Comparison of ENCODE assay signal across 8 mouse cellular contexts in the genomic region with DNA sequence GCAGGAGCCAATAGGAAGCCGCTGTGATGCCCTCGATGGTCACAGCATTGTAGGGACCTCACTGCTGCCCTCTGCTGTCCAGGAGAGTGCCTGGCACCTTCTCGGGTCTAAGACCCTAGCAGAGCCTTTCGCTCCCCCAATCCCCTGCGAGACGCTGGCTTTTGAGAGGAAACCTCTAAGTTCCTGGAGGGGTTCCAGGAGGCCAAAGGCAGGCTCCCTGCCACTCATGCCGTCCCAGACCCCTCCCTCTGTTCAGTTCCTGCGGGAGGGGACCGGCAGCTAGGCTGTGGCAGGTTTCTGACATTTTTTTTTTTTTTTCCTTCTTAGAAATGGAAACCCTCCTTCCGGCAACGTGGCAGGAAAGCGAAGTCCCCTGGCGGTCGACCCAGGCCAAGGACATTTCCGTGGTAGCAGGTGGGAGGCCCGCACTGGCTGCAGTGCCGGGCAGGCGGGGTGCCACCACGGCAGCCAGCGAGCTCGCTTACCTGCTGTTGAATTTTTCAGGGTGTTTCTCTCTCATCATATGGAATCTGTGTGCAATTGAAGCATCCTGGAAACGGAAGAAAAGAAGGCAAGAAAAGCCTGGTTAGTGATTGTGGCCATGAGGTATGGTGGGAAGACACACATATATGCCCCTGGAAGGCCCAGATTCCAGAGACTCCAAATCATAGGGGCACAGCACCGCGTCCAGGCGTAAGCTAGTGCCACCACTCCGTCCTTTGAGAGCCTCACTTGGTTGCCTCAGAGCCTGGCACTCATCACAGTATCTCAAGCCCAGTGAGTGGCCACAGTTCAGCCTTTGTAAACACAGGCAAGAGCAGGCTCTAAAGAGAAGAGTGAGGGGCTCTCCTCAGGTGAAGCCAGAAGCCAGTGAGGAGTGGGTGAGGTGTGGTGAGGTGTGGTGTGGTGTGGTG.
DNase-seq lines count a peak whose midpoint lies in the region; ATAC-seq lines count a peak whose summit lies in the region.

No protein-coding gene starts in this region.

- peak overlapping the region; percentile 82 for H3K27ac ChIP-seq in heart, embryonic 12.5 days (ENCODE audit: poor library complexity, severe bottlenecking)
- H3K27ac ChIP-seq in kidney, embryonic 16.5 days (ENCODE audit: low read length), result peak overlapping the region; percentile 72
- no peak overlapping the region for H3K27ac ChIP-seq in liver, embryonic 11.5 days (ENCODE audit: low read depth, low read length)

- H3K9ac ChIP-seq in heart, embryonic 12.5 days, result peak overlapping the region; percentile 67
- H3K9ac ChIP-seq in kidney, embryonic 16.5 days (replicated peaks; ENCODE audit: low read length), result peak overlapping the region; percentile 69
- peak overlapping the region; percentile 67 for H3K9ac ChIP-seq in liver, embryonic 11.5 days (ENCODE audit: low read depth, low read length)

- H3K4me1 ChIP-seq in erythroblast, embryonic 14.5 days (ENCODE audit: control insufficient read depth), result peaks cover 12% of the 10 kb centered on the region
- H3K4me1 ChIP-seq in heart, embryonic 12.5 days (replicated peaks), result peaks cover 66% of the 10 kb centered on the region
- H3K4me1 ChIP-seq in kidney, embryonic 16.5 days (ENCODE audit: insufficient read depth, low read length), result peaks cover 23% of the 10 kb centered on the region
- peaks cover 4% of the 10 kb centered on the region for H3K4me1 ChIP-seq in liver, embryonic 11.5 days (replicated peaks; ENCODE audit: control insufficient read depth, insufficient read depth, low read length)

- peak overlapping the region; percentile 73 for H3K4me2 ChIP-seq in heart, embryonic 12.5 days
- H3K4me2 ChIP-seq in kidney, embryonic 16.5 days (replicated peaks; ENCODE audit: low read depth, low read length), result peak overlapping the region; percentile 72
- peak overlapping the region; percentile 84 for H3K4me2 ChIP-seq in liver, embryonic 11.5 days

- no peaks in the 10 kb centered on the region for H3K9me3 ChIP-seq in erythroblast, embryonic 14.5 days (ENCODE audit: control insufficient read depth, low read length)
- no peaks in the 10 kb centered on the region for H3K9me3 ChIP-seq in heart, embryonic 12.5 days (replicated peaks)
- no peaks in the 10 kb centered on the region for H3K9me3 ChIP-seq in kidney, embryonic 16.5 days (ENCODE audit: low read length)
- no peaks in the 10 kb centered on the region for H3K9me3 ChIP-seq in liver, embryonic 11.5 days (ENCODE audit: control insufficient read depth, low read length)

- peak overlapping the region; percentile 47 for H3K4me3 ChIP-seq in erythroblast, embryonic 14.5 days (replicated peaks)
- H3K4me3 ChIP-seq in heart, embryonic 12.5 days, result peak overlapping the region; percentile 52
- peak overlapping the region; percentile 47 for H3K4me3 ChIP-seq in kidney, embryonic 16.5 days (ENCODE audit: low read length)
- peak overlapping the region; percentile 50 for H3K4me3 ChIP-seq in liver, embryonic 11.5 days (ENCODE audit: low read depth, low read length)

- 5% methylated on average over 26 of the region's 26 CpGs for WGBS in heart, embryonic 12.5 days
- 6% methylated on average over 26 of the region's 26 CpGs for WGBS in kidney, embryonic 16.5 days
- 12% methylated on average over 26 of the region's 26 CpGs for WGBS in liver, embryonic 11.5 days

- no peaks in the 10 kb centered on the region for H3K36me3 ChIP-seq in erythroblast, embryonic 14.5 days (ENCODE audit: control insufficient read depth)
- H3K36me3 ChIP-seq in heart, embryonic 12.5 days, result no peaks in the 10 kb centered on the region
- H3K36me3 ChIP-seq in kidney, embryonic 16.5 days (ENCODE audit: insufficient read depth, low read length), result no peaks in the 10 kb centered on the region
- no peaks in the 10 kb centered on the region for H3K36me3 ChIP-seq in liver, embryonic 11.5 days (ENCODE audit: control insufficient read depth, insufficient read depth, low read length)
- no peaks in the 10 kb centered on the region for H3K36me3 ChIP-seq in splenic B cell, adult 2 months (ENCODE audit: control insufficient read depth, insufficient read depth, low read length, poor library complexity, severe bottlenecking)

- peak; percentile 65 for ATAC-seq in heart, embryonic 12.5 days (ENCODE audit: insufficient number of reproducible peaks, low FRiP score)
- ATAC-seq in kidney, embryonic 16.5 days (ENCODE audit: low FRiP score, low TSS enrichment), result peak; percentile 87
- peak; percentile 78 for ATAC-seq in liver, embryonic 11.5 days (replicated peaks; ENCODE audit: low FRiP score)

- H3K27me3 ChIP-seq in erythroblast, embryonic 14.5 days (ENCODE audit: control insufficient read depth), result no peaks in the 10 kb centered on the region
- H3K27me3 ChIP-seq in heart, embryonic 12.5 days (replicated peaks), result no peaks in the 10 kb centered on the region
- no peaks in the 10 kb centered on the region for H3K27me3 ChIP-seq in kidney, embryonic 16.5 days (ENCODE audit: insufficient read depth, low read length)
- no peaks in the 10 kb centered on the region for H3K27me3 ChIP-seq in liver, embryonic 11.5 days (replicated peaks; ENCODE audit: control insufficient read depth, insufficient read depth, low read length)
- H3K27me3 ChIP-seq in splenic B cell, adult 2 months (ENCODE audit: control insufficient read depth, insufficient read depth, low read length, poor library complexity, severe bottlenecking), result no peaks in the 10 kb centered on the region

- peak; percentile 65 for DNase-seq in CD4-positive helper T cell, adult 2 months (ENCODE audit: low read depth, low spot score)
- peak; percentile 56 for DNase-seq in brain, embryonic 18.5 days (ENCODE audit: low read depth, low spot score)
- peak; percentile 80 for DNase-seq in liver, embryonic 11.5 days (ENCODE audit: low spot score)
- peak; percentile 87 for DNase-seq in naive thymus-derived CD4-positive, alpha-beta T cell, adult 2 months (ENCODE audit: low read depth)
- peak; percentile 86 for DNase-seq in splenic B cell, adult 2 months (ENCODE audit: low read depth, low spot score)
